Mouse (Mus musculus): ENCODE measurements at regions not wholly inside any gene's neighbourhood (a gene's known extent, or its start where the extent isn't known, plus 50 kb on each side); places are given as distances from the start of the nearest gene placed in this dataset.

DNA sequence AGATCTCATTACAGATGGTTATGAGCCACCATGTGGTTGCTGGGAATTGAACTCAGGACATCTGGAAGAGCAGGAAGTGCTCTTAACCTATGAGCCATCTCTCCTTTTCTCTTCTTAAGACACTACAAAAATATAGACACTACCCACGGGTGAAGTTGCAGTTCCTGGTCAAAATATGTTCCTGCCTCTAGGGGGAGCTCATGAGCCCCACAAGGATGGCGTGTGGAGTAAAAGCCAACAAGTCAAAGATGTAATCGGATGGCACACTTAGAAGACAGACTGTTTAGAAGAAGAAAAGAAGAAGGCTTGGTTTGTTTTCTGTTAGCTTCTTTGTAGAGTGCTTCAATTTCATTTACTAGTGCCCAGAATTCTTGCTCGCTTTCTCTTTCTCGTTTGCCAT, 161.7 kb downstream of the Minar1 start:
- H3K27ac ChIP-seq = no peak overlapping the region
- no peak overlapping the region for H3K4me3 ChIP-seq (replicated peaks; ENCODE audit: low read length)
- no peaks in the 10 kb centered on the region for H3K4me1 ChIP-seq (replicated peaks; ENCODE audit: control insufficient read depth, insufficient read depth, low read length)
- DNase-seq (ENCODE audit: low spot score) (peak; percentile 30), ATAC-seq (ENCODE audit: low FRiP score) (no peak)
- no peaks in the 10 kb centered on the region for H3K36me3 ChIP-seq (replicated peaks; ENCODE audit: control insufficient read depth, insufficient read depth)
- WGBS = 42% methylated on average over 5 of the region's 5 CpGs
- H3K27me3 ChIP-seq (ENCODE audit: control insufficient read depth, insufficient read depth, low read length) = no peaks in the 10 kb centered on the region
- H3K9ac ChIP-seq = no peak overlapping the region
- no peaks in the 10 kb centered on the region for H3K9me3 ChIP-seq (ENCODE audit: control insufficient read depth, low read length)
- H3K4me2 ChIP-seq (replicated peaks) = no peak overlapping the region

DNA sequence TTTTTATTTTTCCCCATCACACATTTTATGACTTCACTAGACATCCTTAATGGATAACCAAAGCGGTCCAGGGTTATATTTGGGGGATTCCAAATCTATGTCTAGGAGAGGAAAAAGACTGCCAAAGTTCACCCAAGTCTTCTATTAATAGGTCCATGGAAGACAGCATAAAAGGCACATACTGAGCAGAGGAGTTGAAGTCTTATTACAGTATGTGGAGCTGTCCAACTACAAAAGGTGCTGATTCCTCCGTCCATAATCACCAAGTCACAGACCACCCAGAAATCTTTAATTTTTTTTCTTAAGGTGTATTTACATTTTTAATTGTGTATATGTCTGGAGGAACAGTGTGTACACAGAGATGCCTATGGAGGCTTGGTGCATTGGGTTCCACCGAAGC, 166.3 kb downstream of the Minar1 start:
- ATAC-seq (ENCODE audit: low FRiP score) = no peak
- Histone ChIP-seq H3K27me3 (ENCODE audit: control insufficient read depth, insufficient read depth, low read length) (no peaks in the 10 kb centered on the region), H3K9ac (no peak overlapping the region), H3K4me1 (replicated peaks; ENCODE audit: control insufficient read depth, insufficient read depth, low read length) (no peaks in the 10 kb centered on the region), H3K9me3 (ENCODE audit: control insufficient read depth, low read length) (no peaks in the 10 kb centered on the region), H3K27ac (no peak overlapping the region), H3K4me3 (replicated peaks; ENCODE audit: low read length) (no peak overlapping the region), H3K4me2 (replicated peaks) (no peak overlapping the region), H3K36me3 (replicated peaks; ENCODE audit: control insufficient read depth, insufficient read depth) (no peaks in the 10 kb centered on the region)
- 86% methylated on average over 3 of the region's 3 CpGs for WGBS
- no peak for DNase-seq (ENCODE audit: low spot score)

DNA sequence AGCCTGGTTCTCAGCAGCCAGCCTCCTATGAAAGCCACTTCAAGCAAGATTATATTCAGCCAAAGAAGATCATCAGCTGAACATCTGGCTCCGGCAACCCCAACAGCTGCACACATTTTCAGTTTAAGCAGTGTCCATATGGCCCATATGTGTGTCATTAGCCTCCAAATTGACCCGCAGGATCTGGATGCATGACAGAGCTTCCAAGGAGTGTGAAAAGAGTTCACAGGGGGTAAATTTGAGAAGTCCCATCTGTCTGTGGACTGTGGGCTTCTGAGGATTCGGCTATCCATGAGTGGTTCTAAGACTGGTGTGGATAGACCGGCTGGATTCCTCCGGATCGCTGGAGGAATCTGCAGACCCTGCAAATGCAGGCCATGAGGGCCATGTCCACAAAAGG, 173.3 kb downstream of the Minar1 start:
- no peak overlapping the region for H3K4me2 ChIP-seq (replicated peaks)
- H3K4me3 ChIP-seq (replicated peaks; ENCODE audit: low read length) = no peak overlapping the region
- ATAC-seq (ENCODE audit: low FRiP score) (peak; percentile 17; the same call in 1 of the 2 replicates), DNase-seq (ENCODE audit: low spot score) (no peak)
- no peak overlapping the region for H3K9ac ChIP-seq
- H3K9me3 ChIP-seq (ENCODE audit: control insufficient read depth, low read length) = no peaks in the 10 kb centered on the region
- no peaks in the 10 kb centered on the region for H3K27me3 ChIP-seq (ENCODE audit: control insufficient read depth, insufficient read depth, low read length)
- H3K36me3 ChIP-seq (replicated peaks; ENCODE audit: control insufficient read depth, insufficient read depth) = no peaks in the 10 kb centered on the region
- no peak overlapping the region for H3K27ac ChIP-seq
- 84% methylated on average over 6 of the region's 6 CpGs for WGBS
- H3K4me1 ChIP-seq (replicated peaks; ENCODE audit: control insufficient read depth, insufficient read depth, low read length) = no peaks in the 10 kb centered on the region
